Mouse (Mus musculus) kidney, embryonic 15.5 days (tissue): ENCODE data around the gene Ess2. TPM values are rescaled to one million over a fixed set of nuclear protein-coding genes. Genes with fewer than 3 reads are reported as not detected.

Experiments
- polyA plus RNA-seq: library from polyadenylated mRNA; unstranded; fragments of >200 nt; fragmentation: Nextera tagmentation; extraction: Ambion mirVana; gene quantifications from 2 replicates; pipeline ENCODE4 v1.2.1, GENCODE M21; 2015

The Ess2 gene
- polyA plus RNA-seq, 1 experiment from 2014 or later: 42.3 TPM

Other genes starting within 250 kb of the Ess2 start
- 44.4 and 47.9 TPM in 2 replicates for gene Med15, start 178.5 kb downstream of the Ess2 start, polyA plus RNA-seq
- gene Klhl22, start 151.7 kb downstream of the Ess2 start, polyA plus RNA-seq: 65.1 and 71.4 TPM in 2 replicates
- 10.8 and 12.3 TPM in 2 replicates for gene Scarf2, start 114.1 kb downstream of the Ess2 start, polyA plus RNA-seq
- gene B830017H08Rik, start 78.2 kb downstream of the Ess2 start, polyA plus RNA-seq: 0.26 and 0.27 TPM in 2 replicates
- 20.2 and 21.6 TPM in 2 replicates for gene Car15, start 73.0 kb downstream of the Ess2 start, polyA plus RNA-seq
- 0.57 and 1.1 TPM in 2 replicates for gene Gm20518, start 19.7 kb downstream of the Ess2 start, polyA plus RNA-seq
- not detected in 2 replicates for gene Tssk1, start 17.1 kb downstream of the Ess2 start, polyA plus RNA-seq
- 86.0 and 91.9 TPM in 2 replicates for gene Dgcr2, start 12.8 kb downstream of the Ess2 start, polyA plus RNA-seq
- 0.12 TPM in 1 of 2 replicates, not detected in the other for gene Tssk2, start 12.7 kb downstream of the Ess2 start, polyA plus RNA-seq
- gene Gsc2, start 3.7 kb upstream of the Ess2 start, polyA plus RNA-seq: not detected in 2 replicates
- gene Slc25a1, start 16.9 kb upstream of the Ess2 start, polyA plus RNA-seq: 93.1 and 94.5 TPM in 2 replicates
- gene Vpreb2, start 69.1 kb upstream of the Ess2 start, polyA plus RNA-seq: not detected in 2 replicates
- gene Dgcr6, start 141.5 kb upstream of the Ess2 start, polyA plus RNA-seq: 93.2 and 105 TPM in 2 replicates
- 19.5 and 20.5 TPM in 2 replicates for gene Prodh, start 178.9 kb upstream of the Ess2 start, polyA plus RNA-seq
- 2.6 and 3.6 TPM in 2 replicates for gene Rtn4r, start 216.3 kb upstream of the Ess2 start, polyA plus RNA-seq